Mouse (Mus musculus) CH12.LX (cell line): ENCODE data around the gene Apoa1. TPM values are rescaled to one million over a fixed set of nuclear protein-coding genes. Genes with fewer than 3 reads are reported as not detected.

ENCODE experiments used
- DNase-seq: peaks from one replicate; pipeline ENCODE4 v3.0.0-alpha.2; 2013; ENCODE audit errors: extremely low read depth
- H3K27ac ChIP-seq: 2 replicates; pipeline ENCODE4 v1.5.1; 2012; ENCODE audit warnings: low read depth, mild to moderate bottlenecking, control low read depth, moderate library complexity; ENCODE audit not compliant: insufficient read depth
- H3K27me3 ChIP-seq: replicated peaks from 2 replicates; pipeline ENCODE3; 2012; ENCODE audit warnings: inconsistent platforms
- H3K36me3 ChIP-seq, 2 experiments: replicated peaks in 1 of 2; 2 replicates each; pipeline versions ENCODE3 to v1.6.1; 2012; ENCODE audit warnings: inconsistent platforms in 1 of 2, low read length in 1 of 2, mild to moderate bottlenecking in 1 of 2, mixed read lengths in 1 of 2, moderate library complexity in 1 of 2; ENCODE audit not compliant: control insufficient read depth in 1 of 2, insufficient read depth in 1 of 2
- H3K4me1 ChIP-seq, 2 experiments: 2 replicates each; pipeline ENCODE4 v1.6.1; 2012; ENCODE audit warnings: inconsistent platforms in 1 of 2, moderate library complexity in 1 of 2; ENCODE audit not compliant: insufficient read depth in 2 of 2, control insufficient read depth in 1 of 2
- H3K4me2 ChIP-seq: 2 replicates; pipeline ENCODE4 v1.6.1; 2012; ENCODE audit warnings: low read depth, mild to moderate bottlenecking, control low read depth; ENCODE audit not compliant: poor library complexity, insufficient read depth, severe bottlenecking
- H3K4me3 ChIP-seq, 3 experiments: fragments of 150-350 bp in 1 of 3; sonication (generic) in 1 of 3; replicated peaks in 1 of 3; 2 replicates each; pipeline versions ENCODE3 to v1.5.1; 2011 to 2012; ENCODE audit warnings: low read depth in 2 of 3, low read length in 2 of 3, mild to moderate bottlenecking in 2 of 3, moderate library complexity in 2 of 3, control low read depth in 1 of 3, improper control_type of control experiment in 1 of 3, inconsistent platforms in 1 of 3, mixed read lengths in 1 of 3; ENCODE audit not compliant: poor library complexity in 1 of 3
- H3K79me2 ChIP-seq: replicated peaks from 2 replicates; pipeline ENCODE4 v1.6.1; 2012; ENCODE audit warnings: mild to moderate bottlenecking, moderate library complexity; ENCODE audit not compliant: control insufficient read depth, poor library complexity, insufficient read depth, severe bottlenecking; ENCODE audit errors: extremely low read depth
- H3K9ac ChIP-seq: 2 replicates; pipeline ENCODE4 v1.6.1; 2012; ENCODE audit warnings: low read depth, mild to moderate bottlenecking, control low read depth, moderate library complexity; ENCODE audit not compliant: insufficient read depth
- H3K9me3 ChIP-seq: replicated peaks from 2 replicates; pipeline ENCODE3; 2012; ENCODE audit warnings: low read length, inconsistent platforms, mixed read lengths
- CHD2 ChIP-seq: IDR thresholded peaks from 2 replicates; pipeline ENCODE4 v1.6.1; 2011; ENCODE audit warnings: low read length, improper control_type of control experiment
- CTCF ChIP-seq, 2 experiments: IDR thresholded peaks in 1 of 2; conservative IDR thresholded peaks in 1 of 2; 2 replicates each; pipeline ENCODE4 v1.5.1; 2011 to 2012; ENCODE audit warnings: low read depth in 2 of 2, low read length in 2 of 2, improper control_type of control experiment in 1 of 2, inconsistent platforms in 1 of 2, mild to moderate bottlenecking in 1 of 2, moderate library complexity in 1 of 2
- EP300 ChIP-seq: IDR thresholded peaks from 2 replicates; pipeline ENCODE4 v1.6.1; 2011; ENCODE audit warnings: low read length, improper control_type of control experiment
- ETS1 ChIP-seq: conservative IDR thresholded peaks from 2 replicates; pipeline ENCODE4 v1.6.1; 2012; ENCODE audit warnings: low read depth, mild to moderate bottlenecking, inconsistent platforms, low read length, improper control_type of control experiment, moderate library complexity
- GABPA ChIP-seq: IDR thresholded peaks from 2 replicates; pipeline ENCODE4 v1.6.1; 2012; ENCODE audit warnings: low read depth, low read length, improper control_type of control experiment, inconsistent platforms; ENCODE audit not compliant: insufficient replicate concordance
- JUND ChIP-seq: conservative IDR thresholded peaks from 2 replicates; pipeline ENCODE4 v1.6.1; 2011; ENCODE audit warnings: low read depth, low read length, improper control_type of control experiment
- KAT2A ChIP-seq: IDR thresholded peaks from 2 replicates; pipeline ENCODE4 v1.6.1; 2012; ENCODE audit warnings: low read length, improper control_type of control experiment, inconsistent platforms; ENCODE audit not compliant: insufficient replicate concordance
- NELFE ChIP-seq: IDR thresholded peaks from 2 replicates; pipeline ENCODE4 v1.6.1; 2011; ENCODE audit warnings: low read depth, low read length, improper control_type of control experiment
- PAX5 ChIP-seq: IDR thresholded peaks from 2 replicates; pipeline ENCODE4 v1.6.1; 2012; ENCODE audit warnings: low read length, inconsistent platforms, mixed read lengths
- POLR2A ChIP-seq: IDR thresholded peaks from 2 replicates; pipeline ENCODE4 v1.6.1; 2011; ENCODE audit warnings: low read depth, mild to moderate bottlenecking, improper control_type of control experiment, low read length
- RCOR1 ChIP-seq: conservative IDR thresholded peaks from 2 replicates; pipeline ENCODE4 v1.6.1; 2012; ENCODE audit warnings: low read depth, mild to moderate bottlenecking, inconsistent platforms, low read length, improper control_type of control experiment
- SMC3 ChIP-seq: IDR thresholded peaks from 2 replicates; pipeline ENCODE4 v1.6.1; 2011; ENCODE audit warnings: low read depth, low read length, improper control_type of control experiment
- UBTF ChIP-seq: IDR thresholded peaks from 2 replicates; pipeline ENCODE4 v1.6.1; 2012; ENCODE audit warnings: low read depth, mild to moderate bottlenecking, inconsistent platforms, low read length, improper control_type of control experiment, moderate library complexity
- USF2 ChIP-seq: conservative IDR thresholded peaks from 2 replicates; pipeline ENCODE4 v1.6.1; 2011; ENCODE audit warnings: low read depth, low read length, improper control_type of control experiment
- ZC3H11A ChIP-seq: IDR thresholded peaks from 2 replicates; pipeline ENCODE4 v1.6.1; 2012; ENCODE audit warnings: low read depth, mild to moderate bottlenecking, inconsistent platforms, low read length, improper control_type of control experiment
- ZNF384 ChIP-seq: IDR thresholded peaks from 2 replicates; pipeline ENCODE4 v1.6.1; 2012; ENCODE audit warnings: low read depth, low read length, improper control_type of control experiment, inconsistent platforms
- dilution Hi-C: fragments of 300-500 bp; cut with MboI; formaldehyde crosslinking; loops from 2 replicates; pipeline ENCODE4 v1.14.3; 2020; ENCODE audit warnings: low sequenced_read_pairs; ENCODE audit not compliant: extremely low pct_unique_long_range_greater_than_20kb, extremely low pct_ligation_motif_present
- in situ Hi-C: fragments of 300-500 bp; cut with MboI; formaldehyde crosslinking; loops from 3 replicates; pipeline ENCODE4 v1.14.3; 2019; ENCODE audit warnings: low sequenced_read_pairs, low pct_ligation_motif_present, low pct_unique_long_range_greater_than_20kb, mixed read lengths
- polyA plus RNA-seq: library from polyadenylated mRNA; unstranded; fragments of >175 nt; gene quantifications from 2 replicates; pipeline ENCODE4 v1.2.1, GENCODE M21; 2012; ENCODE audit warnings: low read depth; ENCODE audit not compliant: insufficient read length
- total RNA-seq, 2 experiments: library from RNA; depleted of rRNA; stranded (reverse); fragments of 300-350 nt in 1 of 2; fragments of >200 nt in 1 of 2; gene quantifications; 2 replicates each; pipeline ENCODE4 v1.2.3; 2012 to 2014

Gene Apoa1
- total and polyA plus RNA-seq, 3 experiments = not detected

GRCm38 (mm10) chr9:46259111-46259510 is 30.7 kb downstream of the Apoa1 start:
- Histone ChIP-seq H3K9me3 (no peaks in the 10 kb centered on the region), H3K36me3 (no peaks in the 10 kb centered on the region), H3K4me2 (no peak overlapping the region), H3K27ac (no peak overlapping the region), H3K79me2 (no peaks in the 10 kb centered on the region), H3K9ac (no peak overlapping the region)
- dilution Hi-C loops = no loop called here
- no peak for DNase-seq
- TF ChIP-seq NELFE (no peak), GABPA (no peak), CTCF (conservative IDR thresholded peaks at IDR 0.05 in 1 of 2, IDR thresholded peaks at IDR 0.05 in 1 of 2; ENCODE audit: low read depth in 2 of 2, low read length in 2 of 2) (no peak), USF2 (no peak)
- TF ChIP-seq, all 38 proteins: peak for 0
- Histone ChIP-seq H3K4me3 (no peak overlapping the region), H3K4me1 (peaks cover 3 to 12% of the 10 kb centered on the region in 2 experiments), H3K27me3 (no peaks in the 10 kb centered on the region)
- in situ Hi-C loops = no loop called here

- Histone ChIP-seq H3K27me3 (no peaks in the 10 kb centered on the region), H3K4me3 (no peak overlapping the region), H3K4me1 (peaks cover 3 to 12% of the 10 kb centered on the region in 2 experiments; a peak in 3 of 4 replicates), H3K79me2 (no peaks in the 10 kb centered on the region), H3K4me2 (no peak overlapping the region), H3K9me3 (no peaks in the 10 kb centered on the region), H3K27ac (no peak overlapping the region), H3K9ac (no peak overlapping the region), H3K36me3 (no peaks in the 10 kb centered on the region)
- dilution Hi-C loops (no loop called here), in situ Hi-C loops (no loop called here)
- TF ChIP-seq ETS1 (no peak), ZC3H11A (no peak), NELFE (no peak), SMC3 (no peak), CHD2 (no peak), RCOR1 (no peak), ZNF384 (no peak), POLR2A (no peak)
- DNase-seq = no peak
Measured at GRCm38 (mm10) chr9:46261131-46261530, 32.8 kb downstream of the Apoa1 start.

- no peak within 1 kb of the TSS for H3K27ac ChIP-seq
- peaks cover 4% of the 10 kb centered on the region for H3K79me2 ChIP-seq
- no peak for DNase-seq
- dilution Hi-C loops = no loop called here
- in situ Hi-C loops = no loop called here
- H3K4me2 ChIP-seq = no peak within 1 kb of the TSS
- H3K27me3 ChIP-seq = no peaks in the 10 kb centered on the region
- no peak for TF ChIP-seq KAT2A
- no peak for TF ChIP-seq PAX5
- no peak for TF ChIP-seq EP300
- no peak for TF ChIP-seq GABPA
- no peak for TF ChIP-seq SMC3
- TF ChIP-seq CTCF (conservative IDR thresholded peaks at IDR 0.05 in 1 of 2, IDR thresholded peaks at IDR 0.05 in 1 of 2; ENCODE audit: low read depth in 2 of 2, low read length in 2 of 2) = no peak
- no peak for TF ChIP-seq UBTF
- TF ChIP-seq RCOR1 = no peak
- TF ChIP-seq JUND = no peak
- TF ChIP-seq, all 38 proteins: peak for 0
- Histone ChIP-seq H3K4me3 (no peak within 1 kb of the TSS), H3K4me1 (peaks cover 2 to 9% of the 10 kb centered on the region in 2 experiments), H3K9ac (no peak within 1 kb of the TSS), H3K9me3 (no peaks in the 10 kb centered on the region), H3K36me3 (peaks cover 0 to 12% of the 10 kb centered on the region in 2 experiments)
Measured at GRCm38 (mm10) chr9:46268343-46268873, 40.0 kb downstream of the Apoa1 start, which contains the start of gene Apoa5. Gene Apoa5, plus strand, starts transcription at chr9:46268633.
